Mouse (Mus musculus) liver, postnatal 0 days (tissue): ENCODE results near the gene BC048507. TPM values are rescaled to one million over a fixed set of nuclear protein-coding genes. Genes with fewer than 3 reads are reported as not detected.

Experiments
- ATAC-seq: fragments of 200-750 bp; cut with Nextera tagmentation; 2 replicates; pipeline ENCODE4 v1.8.0; 2017; ENCODE audit warnings: mild to moderate bottlenecking, moderate library complexity
- DNase-seq: peaks from one replicate; pipeline ENCODE4 v3.0.0-alpha.2; 2016
- H3K27ac ChIP-seq: fragments of 300-500 bp; sonication (generic); 2 replicates; pipeline ENCODE4 v1.5.1; 2014; ENCODE audit warnings: antibody characterized with exemption, moderate library complexity, mild to moderate bottlenecking, low read depth
- H3K27me3 ChIP-seq: fragments of 300-500 bp; sonication (generic); 2 replicates; pipeline ENCODE4 v1.6.1; 2014; ENCODE audit warnings: low read length, control low read depth, mixed read lengths; ENCODE audit not compliant: insufficient read depth
- H3K36me3 ChIP-seq: fragments of 300-500 bp; sonication (generic); replicated peaks from 2 replicates; pipeline ENCODE4 v1.6.1; 2014; ENCODE audit warnings: mild to moderate bottlenecking, control low read depth, low read length, moderate library complexity, mixed read lengths; ENCODE audit not compliant: insufficient read depth
- H3K4me1 ChIP-seq: fragments of 300-500 bp; sonication (generic); 2 replicates; pipeline ENCODE4 v1.6.1; 2014; ENCODE audit warnings: antibody characterized with exemption, mild to moderate bottlenecking, control low read depth; ENCODE audit not compliant: insufficient read depth
- H3K4me2 ChIP-seq: fragments of 300-500 bp; sonication (generic); 2 replicates; pipeline ENCODE4 v1.6.1; 2014; ENCODE audit warnings: low read depth, mild to moderate bottlenecking, low read length, moderate library complexity, mixed read lengths
- H3K4me3 ChIP-seq: fragments of 300-500 bp; sonication (generic); 2 replicates; pipeline ENCODE4 v1.5.1; 2014; ENCODE audit warnings: low read depth, low read length
- H3K9ac ChIP-seq: fragments of 300-500 bp; sonication (generic); replicated peaks from 2 replicates; pipeline ENCODE4 v1.6.1; 2014; ENCODE audit warnings: mild to moderate bottlenecking, moderate library complexity
- H3K9me3 ChIP-seq: fragments of 300-500 bp; sonication (generic); 2 replicates; pipeline ENCODE4 v1.6.1; 2016; ENCODE audit warnings: mild to moderate bottlenecking, control low read depth, low read length, mixed read lengths
- CTCF ChIP-seq: sonication (generic); IDR thresholded peaks from 2 replicates; pipeline ENCODE4 v1.5.1; 2016; ENCODE audit warnings: antibody characterized with exemption, low read depth
- EP300 ChIP-seq: IDR thresholded peaks from 2 replicates; pipeline ENCODE4 v1.6.1; 2016; ENCODE audit warnings: antibody characterized with exemption, low read depth, mild to moderate bottlenecking
- WGBS: fragments of 180-500 bp; shearing (Covaris S2); extraction: QIAGEN DNeasy Blood & Tissue Kit; methylation state at CpG from one replicate; pipeline ENCODE4 v1.1.7; 2014; ENCODE audit not compliant: insufficient replicate concordance; 5-methylcytosine and 5-hydroxymethylcytosine counted together
- polyA plus RNA-seq: library from polyadenylated mRNA; unstranded; fragments of >200 nt; fragmentation: Nextera tagmentation; extraction: Ambion mirVana; gene quantifications from 2 replicates; pipeline ENCODE4 v1.2.1, GENCODE M21; 2015

The BC048507 gene
- polyA plus RNA-seq, 1 experiment from 2014 or later = not detected

DNA sequence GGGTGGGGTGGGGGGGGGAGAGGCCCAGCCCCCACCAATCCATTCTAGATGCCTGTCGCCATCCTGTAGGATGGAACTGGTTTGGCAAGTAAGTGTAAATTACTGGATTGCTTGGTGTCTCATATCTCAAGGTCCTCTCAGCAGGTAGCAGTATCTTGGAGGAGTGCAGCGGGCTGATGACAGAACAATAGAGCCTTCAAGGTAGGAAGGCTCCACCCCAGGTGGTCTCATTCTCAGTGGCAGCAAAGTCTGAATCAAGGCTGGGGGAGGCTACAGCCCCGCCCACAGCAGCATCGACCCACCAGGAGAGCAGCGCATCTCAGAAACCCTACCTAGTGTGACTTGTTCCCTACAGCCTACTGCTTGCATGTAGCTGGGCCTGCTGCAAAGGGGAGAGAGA lies 46.6 kb downstream of the BC048507 start:
- Histone ChIP-seq H3K9ac (no peak overlapping the region), H3K4me2 (no peak overlapping the region), H3K36me3 (no peaks in the 10 kb centered on the region), H3K4me1 (no peaks in the 10 kb centered on the region), H3K4me3 (no peak overlapping the region), H3K27me3 (no peaks in the 10 kb centered on the region), H3K27ac (no peak overlapping the region), H3K9me3 (0 out of 2 replicates have a peak, but pooled peaks cover 7% of the 10 kb centered on the region)
- ATAC-seq = no peak
- no peak for DNase-seq
- TF ChIP-seq CTCF (no peak), EP300 (no peak)
- 32% methylated on average over 5 of the region's 5 CpGs for WGBS

Other genes with a start within 250 kb of the BC048507 start
- gene Gm49345, start 225.6 kb upstream of the BC048507 start, polyA plus RNA-seq = 0.08 TPM in 1 of 2 replicates, not detected in the other
- 0.58 and 1.1 TPM in 2 replicates for gene Zfp729a, start 225.5 kb upstream of the BC048507 start, polyA plus RNA-seq
- gene Zfp738, start 176.3 kb upstream of the BC048507 start, polyA plus RNA-seq = 1.8 and 1.9 TPM in 2 replicates
- gene Zfp65, start 134.2 kb upstream of the BC048507 start, polyA plus RNA-seq = 0.69 and 0.99 TPM in 2 replicates
- gene Zfp85, start 108.1 kb upstream of the BC048507 start, polyA plus RNA-seq = 0.72 and 1.1 TPM in 2 replicates
- gene Zfp493, start 83.6 kb upstream of the BC048507 start, polyA plus RNA-seq = 0.22 and 0.36 TPM in 2 replicates
- 0.96 and 1.3 TPM in 2 replicates for gene Zfp273, start 49.6 kb upstream of the BC048507 start, polyA plus RNA-seq
- 0.21 TPM in 2 replicates for gene Gm10037, start 32.2 kb upstream of the BC048507 start, polyA plus RNA-seq